Mouse (Mus musculus): ENCODE data around the gene Zfp248. TPM values are rescaled to one million over a fixed set of nuclear protein-coding genes. Genes with fewer than 3 reads are reported as not detected.

The Zfp248 gene
- polyA plus RNA-seq, 1 experiment from 2014 or later, result 14.7 TPM

DNA sequence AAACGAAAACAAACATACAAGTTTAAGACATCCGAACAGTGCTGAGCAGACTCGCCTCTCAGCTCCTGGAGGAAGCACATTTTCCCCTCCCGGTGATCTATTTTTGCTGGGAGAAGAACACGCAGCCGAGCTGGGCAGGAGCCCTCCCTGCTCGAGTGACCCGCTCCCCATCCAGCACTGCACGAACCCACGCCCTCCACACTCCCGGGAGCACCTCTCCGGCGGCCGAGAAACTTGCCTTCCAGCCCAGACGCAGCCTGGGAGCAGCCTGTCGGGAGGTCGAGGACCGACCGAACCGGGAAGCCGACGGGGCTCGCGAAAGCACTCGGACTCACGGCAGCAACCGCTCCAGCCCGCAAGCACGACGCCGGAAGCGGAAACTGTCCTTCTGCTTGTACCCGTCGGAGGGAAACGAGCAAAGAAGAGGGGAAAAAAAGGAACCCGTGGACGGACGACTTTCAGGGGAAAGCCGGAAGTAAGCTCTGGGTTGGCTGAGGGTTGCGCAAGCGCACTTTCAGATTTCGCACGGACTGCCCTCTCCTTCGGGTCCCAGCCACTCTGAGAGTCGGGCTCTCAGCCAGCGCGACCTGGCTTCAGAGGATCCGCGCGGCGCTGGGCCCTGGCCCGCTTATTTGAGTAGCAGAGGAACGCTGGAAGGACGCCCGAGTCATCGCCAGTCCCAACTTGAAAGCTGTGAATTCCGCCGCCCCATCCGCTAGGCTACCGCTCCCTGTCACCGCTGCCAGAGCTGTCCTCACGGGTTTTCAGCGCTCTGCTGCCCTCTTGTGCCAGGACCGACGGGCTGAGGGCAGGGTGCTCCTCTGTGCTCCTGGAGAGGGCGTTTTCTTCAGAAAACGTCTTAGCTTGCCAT, 36.0 kb downstream of the Zfp248 start, which contains the start of gene Bms1:
Gene Bms1, minus strand, starts transcription at position 425 of the 871 bp plus-strand sequence.
- Histone ChIP-seq H3K27ac (peak within 1 kb of the TSS; percentile 63; the same call in 1 of the 2 replicates), H3K9me3 (no peaks in the 10 kb centered on the region), H3K36me3 (peaks cover 27% of the 10 kb centered on the region), H3K4me1 (peaks cover 12% of the 10 kb centered on the region), H3K27me3 (no peaks in the 10 kb centered on the region), H3K4me3 (peak within 1 kb of the TSS; percentile 96), H3K9ac (peak within 1 kb of the TSS; percentile 92), H3K4me2 (replicated peaks) (peak within 1 kb of the TSS; percentile 74)
- under 1% methylated on average over 67 of the region's 67 CpGs for WGBS
- ATAC-seq (ENCODE audit: low FRiP score, low read depth), result peak; percentile 98

DNA sequence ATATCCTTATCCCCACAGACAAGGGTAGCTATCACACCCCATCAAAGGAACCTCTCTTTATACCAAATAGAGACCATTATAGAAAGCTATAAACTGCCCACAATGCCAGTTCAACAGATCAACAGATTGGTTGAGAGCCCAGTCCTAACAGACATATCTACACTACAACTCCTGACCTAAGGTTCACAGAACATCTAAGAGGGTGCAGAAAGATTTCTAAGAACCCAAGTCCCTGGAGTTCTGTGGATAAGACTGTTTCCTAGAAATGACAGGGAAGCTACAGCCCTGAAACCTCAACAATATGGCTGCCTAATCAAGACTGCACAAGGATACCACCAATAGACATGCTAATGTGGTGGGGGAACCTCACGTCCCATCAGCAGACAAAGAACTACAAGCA, 44.9 kb downstream of the Zfp248 start:
- no peak overlapping the region for H3K4me3 ChIP-seq
- H3K4me2 ChIP-seq (replicated peaks), result no peak overlapping the region
- H3K27me3 ChIP-seq, result no peaks in the 10 kb centered on the region
- ATAC-seq (ENCODE audit: low FRiP score, low read depth), result no peak
- H3K27ac ChIP-seq, result no peak overlapping the region
- 80% methylated on average over 1 of the region's 1 CpGs for WGBS
- H3K36me3 ChIP-seq, result peaks cover 82% of the 10 kb centered on the region
- H3K9me3 ChIP-seq, result no peaks in the 10 kb centered on the region
- H3K9ac ChIP-seq, result no peak overlapping the region
- no peaks in the 10 kb centered on the region for H3K4me1 ChIP-seq

DNA sequence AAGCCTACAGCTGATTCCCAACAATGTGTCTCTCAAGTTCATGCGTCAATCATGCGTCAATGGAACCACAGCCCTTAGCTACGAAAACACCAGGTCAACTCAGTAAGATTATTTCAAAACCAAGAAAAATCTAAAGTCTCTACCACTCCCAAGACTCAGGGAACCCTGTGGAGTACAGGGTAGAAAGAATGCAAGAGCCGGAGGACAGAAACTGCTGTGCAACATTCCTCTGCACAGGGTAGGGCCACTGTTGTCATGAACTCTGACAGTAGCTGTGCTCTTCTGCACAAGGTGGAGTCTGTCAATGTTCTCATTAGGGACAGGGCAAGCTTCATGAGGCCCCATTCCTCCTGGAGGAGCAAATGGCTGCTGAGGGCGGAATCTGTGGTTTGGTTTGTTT, 46.8 kb downstream of the Zfp248 start:
- H3K4me2 ChIP-seq (replicated peaks), result no peak overlapping the region
- H3K36me3 ChIP-seq, result peaks cover 84% of the 10 kb centered on the region
- no peak overlapping the region for H3K4me3 ChIP-seq
- no peaks in the 10 kb centered on the region for H3K27me3 ChIP-seq
- ATAC-seq (ENCODE audit: low FRiP score, low read depth), result no peak
- H3K9ac ChIP-seq, result no peak overlapping the region
- H3K4me1 ChIP-seq, result no peaks in the 10 kb centered on the region
- no peaks in the 10 kb centered on the region for H3K9me3 ChIP-seq
- H3K27ac ChIP-seq, result no peak overlapping the region
- WGBS, result 95% methylated on average over 5 of the region's 5 CpGs

DNA sequence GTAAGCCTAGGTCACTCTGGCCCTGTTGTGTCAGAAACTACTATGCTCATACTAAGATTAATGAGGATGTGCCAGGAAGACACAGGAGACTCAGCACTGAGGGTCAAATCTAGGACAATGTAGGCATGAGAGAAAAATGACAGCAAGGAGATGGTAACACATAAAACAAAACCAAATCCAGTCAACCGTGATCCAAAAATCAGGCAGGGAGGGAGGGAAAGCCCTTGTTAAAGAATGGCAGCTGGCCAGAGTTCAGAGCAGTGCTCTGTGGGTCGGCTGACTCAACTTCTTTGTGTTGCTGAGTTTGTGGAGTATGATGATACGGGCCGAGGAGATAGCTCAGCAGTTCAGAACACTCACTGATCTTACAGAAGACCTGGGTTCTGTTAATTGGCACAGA, 48.9 kb downstream of the Zfp248 start:
- WGBS, result 86% methylated on average over 4 of the region's 4 CpGs
- no peak for ATAC-seq (ENCODE audit: low FRiP score, low read depth)
- no peaks in the 10 kb centered on the region for H3K9me3 ChIP-seq
- no peaks in the 10 kb centered on the region for H3K27me3 ChIP-seq
- no peak overlapping the region for H3K4me3 ChIP-seq
- H3K27ac ChIP-seq, result no peak overlapping the region
- H3K4me1 ChIP-seq, result no peaks in the 10 kb centered on the region
- no peak overlapping the region for H3K9ac ChIP-seq
- H3K36me3 ChIP-seq, result peaks cover 79% of the 10 kb centered on the region
- no peak overlapping the region for H3K4me2 ChIP-seq (replicated peaks)

- Histone ChIP-seq H3K27me3 (no peaks in the 10 kb centered on the region), H3K9me3 (no peaks in the 10 kb centered on the region), H3K4me3 (no peak overlapping the region), H3K4me1 (no peaks in the 10 kb centered on the region), H3K9ac (no peak overlapping the region), H3K36me3 (peaks cover 79% of the 10 kb centered on the region), H3K27ac (no peak overlapping the region), H3K4me2 (replicated peaks) (no peak overlapping the region)
- no peak for ATAC-seq (ENCODE audit: low FRiP score, low read depth)
These were observed 64.6 kb downstream of the Zfp248 start for GRCm38 (mm10) chr6:118390746-118391145.

GRCm38 (mm10) chr6:118385962-118386361, 69.4 kb downstream of the Zfp248 start:
- Histone ChIP-seq H3K9me3 (no peaks in the 10 kb centered on the region), H3K27me3 (no peaks in the 10 kb centered on the region), H3K36me3 (peaks cover 68% of the 10 kb centered on the region), H3K4me2 (replicated peaks) (no peak overlapping the region), H3K9ac (no peak overlapping the region), H3K4me1 (no peaks in the 10 kb centered on the region), H3K27ac (no peak overlapping the region), H3K4me3 (no peak overlapping the region)
- ATAC-seq (ENCODE audit: low FRiP score, low read depth), result no peak
- WGBS, result 91% methylated on average over 3 of the region's 3 CpGs

GRCm38 (mm10) chr6:118381234-118381633, 74.1 kb downstream of the Zfp248 start:
- Histone ChIP-seq H3K36me3 (peaks cover 39% of the 10 kb centered on the region), H3K27me3 (0 out of 2 replicates have a peak, but pooled peaks cover 5% of the 10 kb centered on the region), H3K4me2 (replicated peaks) (no peak overlapping the region), H3K4me1 (peaks cover 6% of the 10 kb centered on the region), H3K27ac (no peak overlapping the region), H3K9me3 (no peaks in the 10 kb centered on the region), H3K9ac (no peak overlapping the region), H3K4me3 (no peak overlapping the region)
- 80% methylated on average over 4 of the region's 4 CpGs for WGBS
- no peak for ATAC-seq (ENCODE audit: low FRiP score, low read depth)

GRCm38 (mm10) chr6:118380630-118381029, 74.7 kb downstream of the Zfp248 start:
- Histone ChIP-seq H3K4me3 (no peak overlapping the region), H3K9ac (no peak overlapping the region), H3K36me3 (peaks cover 33% of the 10 kb centered on the region), H3K27ac (no peak overlapping the region), H3K4me1 (peaks cover 12% of the 10 kb centered on the region), H3K27me3 (peaks cover 6% of the 10 kb centered on the region; the same call in 1 of the 2 replicates), H3K9me3 (no peaks in the 10 kb centered on the region), H3K4me2 (replicated peaks) (no peak overlapping the region)
- ATAC-seq (ENCODE audit: low FRiP score, low read depth), result no peak
- WGBS, result 61% methylated on average over 3 of the region's 3 CpGs

- ATAC-seq (ENCODE audit: low FRiP score, low read depth), result peak; percentile 60
- 32% methylated on average over 20 of the region's 20 CpGs for WGBS
- H3K4me2 ChIP-seq (replicated peaks), result peak overlapping the region; percentile 42; the same call in 1 of the 2 replicates
These were observed 75.7 kb downstream of the Zfp248 start for GRCm38 (mm10) chr6:118379451-118380167.

DNA sequence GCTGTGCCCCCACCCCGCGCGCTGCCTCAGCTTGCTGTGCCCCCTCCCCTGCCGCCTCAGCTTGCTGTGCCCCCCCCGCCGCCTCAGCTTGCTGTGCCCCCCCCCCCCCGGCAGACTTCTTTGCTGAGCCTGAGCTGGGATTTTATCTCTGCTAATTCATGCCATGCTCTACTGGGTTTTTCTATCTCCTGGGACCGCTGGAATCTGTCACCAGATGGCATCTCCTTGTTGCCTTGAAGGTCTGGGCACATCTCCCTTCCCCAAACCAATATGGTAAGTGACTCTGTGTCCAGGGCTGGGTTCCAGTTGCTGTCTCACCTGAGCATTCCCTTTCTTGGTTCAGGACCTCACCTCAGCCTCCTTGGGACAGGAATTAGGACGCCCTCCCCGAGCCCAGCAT, 77.7 kb downstream of the Zfp248 start:
- Histone ChIP-seq H3K27ac (no peak overlapping the region), H3K9ac (no peak overlapping the region), H3K27me3 (peaks cover 18% of the 10 kb centered on the region; the same call in 1 of the 2 replicates), H3K4me3 (no peak overlapping the region), H3K36me3 (peaks cover 5% of the 10 kb centered on the region), H3K9me3 (no peaks in the 10 kb centered on the region), H3K4me1 (peaks cover 13% of the 10 kb centered on the region), H3K4me2 (replicated peaks) (no peak overlapping the region)
- no peak for ATAC-seq (ENCODE audit: low FRiP score, low read depth)
- WGBS, result 61% methylated on average over 9 of the region's 10 CpGs

More at GRCm38 (mm10) chr6:118379451-118380167, 75.7 kb downstream of the Zfp248 start:
- Histone ChIP-seq H3K27ac (no peak overlapping the region), H3K9ac (no peak overlapping the region), H3K9me3 (no peaks in the 10 kb centered on the region), H3K4me3 (no peak overlapping the region), H3K36me3 (peaks cover 25% of the 10 kb centered on the region), H3K4me1 (peaks cover 13% of the 10 kb centered on the region), H3K27me3 (peaks cover 11% of the 10 kb centered on the region; the same call in 1 of the 2 replicates)

All from limb, embryonic 13.5 days (tissue).